Mouse (Mus musculus): ENCODE results near the gene Vti1a. TPM values are rescaled to one million over a fixed set of nuclear protein-coding genes. Genes with fewer than 3 reads are reported as not detected.

The Vti1a gene
- polyA plus RNA-seq, 1 experiment, result 17.8 TPM

DNA sequence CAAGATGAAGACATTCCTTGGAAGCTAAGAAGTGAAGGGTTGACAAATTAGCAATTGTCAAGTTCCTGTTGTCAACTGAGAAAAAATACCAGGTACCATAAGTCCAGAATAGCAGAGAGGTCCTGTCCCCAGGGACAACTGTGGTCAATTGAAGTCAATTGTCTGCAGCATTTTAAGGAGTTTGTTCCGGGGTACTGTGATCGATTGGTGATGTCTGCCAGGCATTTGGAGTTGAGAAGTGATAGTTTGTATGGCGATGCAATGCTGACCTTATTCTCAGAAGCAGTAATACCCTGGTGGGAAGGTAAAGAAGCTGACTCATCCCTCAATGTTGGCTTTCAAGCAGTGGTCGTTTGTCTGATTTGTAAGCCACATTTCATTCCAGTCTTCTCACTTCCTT is 170.4 kb downstream of the Vti1a start:
- H3K4me3 ChIP-seq (ENCODE audit: insufficient read depth, low read depth, low read length), result no peak overlapping the region
- H3K27ac ChIP-seq (replicated peaks; ENCODE audit: low read depth, low read length), result no peak overlapping the region
- H3K4me1 ChIP-seq (ENCODE audit: control insufficient read depth, insufficient read depth, insufficient read length, low read length), result no peaks in the 10 kb centered on the region

GRCm38 (mm10) chr19:55491126-55492076 is 175.3 kb downstream of the Vti1a start:
- H3K4me1 ChIP-seq (ENCODE audit: control insufficient read depth, insufficient read depth, insufficient read length, low read length), result 0 out of 2 replicates have a peak, but pooled peaks cover 4% of the 10 kb centered on the region
- H3K27ac ChIP-seq (replicated peaks; ENCODE audit: low read depth, low read length), result no peak overlapping the region
- no peak overlapping the region for H3K4me3 ChIP-seq (ENCODE audit: insufficient read depth, low read depth, low read length)

GRCm38 (mm10) chr19:55496333-55496732 is 180.2 kb downstream of the Vti1a start:
- Histone ChIP-seq H3K27ac (replicated peaks; ENCODE audit: low read depth, low read length) (no peak overlapping the region), H3K4me1 (ENCODE audit: control insufficient read depth, insufficient read depth, insufficient read length, low read length) (peaks cover 8% of the 10 kb centered on the region; the same call in 1 of the 2 replicates), H3K4me3 (ENCODE audit: insufficient read depth, low read depth, low read length) (no peak overlapping the region)

- H3K4me1 ChIP-seq (ENCODE audit: control insufficient read depth, insufficient read depth, insufficient read length, low read length), result peaks cover 5% of the 10 kb centered on the region; the same call in 1 of the 2 replicates
- H3K4me3 ChIP-seq (ENCODE audit: insufficient read depth, low read depth, low read length), result no peak overlapping the region
- no peak overlapping the region for H3K27ac ChIP-seq (replicated peaks; ENCODE audit: low read depth, low read length)
Measured at GRCm38 (mm10) chr19:55499179-55499863, 183.2 kb downstream of the Vti1a start.

- no peak overlapping the region for H3K4me3 ChIP-seq (ENCODE audit: insufficient read depth, low read depth, low read length)
- H3K27ac ChIP-seq (replicated peaks; ENCODE audit: low read depth, low read length), result no peak overlapping the region
- H3K4me1 ChIP-seq (ENCODE audit: control insufficient read depth, insufficient read depth, insufficient read length, low read length), result no peaks in the 10 kb centered on the region
Measured at GRCm38 (mm10) chr19:55501985-55502384, 185.9 kb downstream of the Vti1a start.

GRCm38 (mm10) chr19:55503771-55504170 is 187.7 kb downstream of the Vti1a start:
- H3K4me3 ChIP-seq (ENCODE audit: insufficient read depth, low read depth, low read length), result no peak overlapping the region
- H3K4me1 ChIP-seq (ENCODE audit: control insufficient read depth, insufficient read depth, insufficient read length, low read length), result no peaks in the 10 kb centered on the region
- no peak overlapping the region for H3K27ac ChIP-seq (replicated peaks; ENCODE audit: low read depth, low read length)

DNA sequence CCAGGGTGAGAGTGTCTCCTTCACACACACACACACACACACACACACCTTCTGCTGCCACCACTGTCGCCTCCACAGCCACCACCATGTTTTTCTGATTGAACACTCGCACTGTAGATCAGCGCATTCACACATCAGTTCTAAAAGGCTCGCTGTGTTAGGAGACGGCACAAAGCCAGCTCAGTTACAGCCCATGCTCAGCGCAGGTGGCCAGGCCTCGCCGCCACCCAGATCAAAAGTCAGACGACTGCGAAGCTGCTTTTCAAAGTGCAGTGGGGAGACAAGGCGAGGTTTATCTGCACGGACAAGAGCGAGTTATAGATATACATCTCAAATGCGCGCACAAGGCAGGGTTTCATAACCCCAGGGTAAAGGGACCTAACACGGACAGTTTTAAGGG is 191.7 kb downstream of the Vti1a start:
- Histone ChIP-seq H3K4me3 (ENCODE audit: insufficient read depth, low read depth, low read length) (no peak overlapping the region), H3K27ac (replicated peaks; ENCODE audit: low read depth, low read length) (no peak overlapping the region), H3K4me1 (ENCODE audit: control insufficient read depth, insufficient read depth, insufficient read length, low read length) (no peaks in the 10 kb centered on the region)

- Histone ChIP-seq H3K4me1 (ENCODE audit: control insufficient read depth, insufficient read depth, insufficient read length, low read length) (no peaks in the 10 kb centered on the region), H3K27ac (replicated peaks; ENCODE audit: low read depth, low read length) (no peak overlapping the region), H3K4me3 (ENCODE audit: insufficient read depth, low read depth, low read length) (no peak overlapping the region)
Measured at GRCm38 (mm10) chr19:55508239-55508638, 192.1 kb downstream of the Vti1a start.

GRCm38 (mm10) chr19:55508965-55509364 is 192.9 kb downstream of the Vti1a start:
- H3K27ac ChIP-seq (replicated peaks; ENCODE audit: low read depth, low read length), result no peak overlapping the region
- H3K4me3 ChIP-seq (ENCODE audit: insufficient read depth, low read depth, low read length), result no peak overlapping the region

GRCm38 (mm10) chr19:55509618-55510017 is 193.5 kb downstream of the Vti1a start:
- Histone ChIP-seq H3K4me3 (ENCODE audit: insufficient read depth, low read depth, low read length) (no peak overlapping the region), H3K4me1 (ENCODE audit: control insufficient read depth, insufficient read depth, insufficient read length, low read length) (no peaks in the 10 kb centered on the region), H3K27ac (replicated peaks; ENCODE audit: low read depth, low read length) (no peak overlapping the region)

More at GRCm38 (mm10) chr19:55508965-55509364, 192.9 kb downstream of the Vti1a start:
- H3K4me1 ChIP-seq (ENCODE audit: control insufficient read depth, insufficient read depth, insufficient read length, low read length), result no peaks in the 10 kb centered on the region

- H3K27ac ChIP-seq (replicated peaks; ENCODE audit: low read depth, low read length), result no peak overlapping the region
- no peaks in the 10 kb centered on the region for H3K4me1 ChIP-seq (ENCODE audit: control insufficient read depth, insufficient read depth, insufficient read length, low read length)
- no peak overlapping the region for H3K4me3 ChIP-seq (ENCODE audit: insufficient read depth, low read depth, low read length)
Measured at GRCm38 (mm10) chr19:55513941-55514340, 197.8 kb downstream of the Vti1a start.

- Histone ChIP-seq H3K27ac (replicated peaks; ENCODE audit: low read depth, low read length) (no peak overlapping the region), H3K4me3 (ENCODE audit: insufficient read depth, low read depth, low read length) (no peak overlapping the region), H3K4me1 (ENCODE audit: control insufficient read depth, insufficient read depth, insufficient read length, low read length) (no peaks in the 10 kb centered on the region)
Measured at GRCm38 (mm10) chr19:55520236-55520635, 204.1 kb downstream of the Vti1a start.

- H3K4me1 ChIP-seq (ENCODE audit: control insufficient read depth, insufficient read depth, insufficient read length, low read length), result no peaks in the 10 kb centered on the region
- H3K27ac ChIP-seq (replicated peaks; ENCODE audit: low read depth, low read length), result no peak overlapping the region
- no peak overlapping the region for H3K4me3 ChIP-seq (ENCODE audit: insufficient read depth, low read depth, low read length)
Measured at GRCm38 (mm10) chr19:55523340-55523739, 207.2 kb downstream of the Vti1a start.

DNA sequence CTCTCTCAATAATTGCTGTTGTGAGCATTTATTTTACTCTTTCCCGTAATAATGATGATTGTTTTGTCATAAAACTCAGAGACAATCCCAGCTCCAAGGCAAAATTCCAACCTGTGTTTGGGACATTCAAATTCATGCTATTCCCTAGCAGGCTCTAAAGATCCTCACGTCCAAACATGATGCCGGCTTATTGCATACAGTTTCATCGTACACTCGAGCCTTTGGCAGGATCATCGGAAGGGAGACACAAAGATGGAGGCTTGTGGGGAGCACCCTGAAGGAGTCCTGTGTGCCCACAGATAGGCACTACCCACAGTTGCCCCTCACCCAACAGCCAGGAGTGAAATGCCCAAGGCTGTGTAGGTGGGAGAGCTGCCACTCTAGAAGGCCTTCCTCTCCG is 208.3 kb downstream of the Vti1a start:
- no peaks in the 10 kb centered on the region for H3K4me1 ChIP-seq (ENCODE audit: control insufficient read depth, insufficient read depth, insufficient read length, low read length)
- H3K4me3 ChIP-seq (ENCODE audit: insufficient read depth, low read depth, low read length), result no peak overlapping the region
- no peak overlapping the region for H3K27ac ChIP-seq (replicated peaks; ENCODE audit: low read depth, low read length)

DNA sequence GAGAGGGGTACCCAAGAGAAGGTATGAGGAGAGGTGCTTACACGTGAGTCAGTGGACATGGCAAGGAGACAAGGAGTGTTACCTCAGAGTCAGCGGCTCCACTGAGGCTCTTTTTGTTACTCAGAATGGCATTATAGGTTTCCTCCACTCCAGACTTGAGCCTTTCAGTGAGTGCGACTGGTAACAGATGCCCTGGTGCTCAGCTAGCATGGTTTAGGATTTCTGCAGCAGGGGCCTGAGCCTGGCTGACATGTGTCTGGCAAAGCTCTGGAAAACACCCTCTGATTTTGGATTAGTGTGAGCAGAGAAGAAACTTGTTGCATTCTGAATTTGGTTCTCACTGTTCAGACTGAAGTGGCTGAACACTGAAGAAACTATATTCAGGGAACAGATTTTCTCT is 209.0 kb downstream of the Vti1a start:
- Histone ChIP-seq H3K4me3 (ENCODE audit: insufficient read depth, low read depth, low read length) (no peak overlapping the region), H3K4me1 (ENCODE audit: control insufficient read depth, insufficient read depth, insufficient read length, low read length) (no peaks in the 10 kb centered on the region), H3K27ac (replicated peaks; ENCODE audit: low read depth, low read length) (no peak overlapping the region)

Data from brown adipose tissue, adult 24 weeks (tissue).